Mouse (Mus musculus) embryonic facial prominence, embryonic 11.5 days (tissue): ENCODE results near the gene Pou3f1. TPM values are rescaled to one million over a fixed set of nuclear protein-coding genes. Genes with fewer than 3 reads are reported as not detected.

ENCODE experiments used
- ATAC-seq: fragments of 200-750 bp; cut with Nextera tagmentation; replicated peaks from 2 replicates; pipeline ENCODE4 v1.8.0; 2017; ENCODE audit warnings: low read depth; ENCODE audit not compliant: insufficient number of reproducible peaks, low FRiP score, low TSS enrichment
- DNase-seq: peaks from one replicate; pipeline ENCODE4 v3.0.0-alpha.2; 2015; ENCODE audit warnings: low spot score
- H3K27ac ChIP-seq: fragments of 300-500 bp; sonication (generic); replicated peaks from 2 replicates; pipeline ENCODE4 v1.5.1; 2014; ENCODE audit warnings: mild to moderate bottlenecking, low read depth, low read length, control low read depth
- H3K27me3 ChIP-seq: fragments of 300-500 bp; sonication (generic); 2 replicates; pipeline ENCODE4 v1.6.1; 2014; ENCODE audit warnings: mild to moderate bottlenecking, low read length, moderate library complexity, mixed read lengths; ENCODE audit not compliant: control insufficient read depth, insufficient read depth
- H3K36me3 ChIP-seq: fragments of 300-500 bp; sonication (generic); replicated peaks from 2 replicates; pipeline ENCODE4 v1.6.1; 2014; ENCODE audit warnings: low read depth, mild to moderate bottlenecking, low read length, moderate library complexity, mixed read lengths; ENCODE audit not compliant: control insufficient read depth, insufficient read depth
- H3K4me1 ChIP-seq: fragments of 300-500 bp; sonication (generic); 2 replicates; pipeline ENCODE4 v1.6.1; 2014; ENCODE audit warnings: low read length, mixed read lengths; ENCODE audit not compliant: control insufficient read depth, insufficient read depth
- H3K4me2 ChIP-seq: fragments of 300-500 bp; sonication (generic); 2 replicates; pipeline ENCODE4 v1.6.1; 2014; ENCODE audit warnings: low read depth, mild to moderate bottlenecking, control low read depth, low read length, moderate library complexity
- H3K4me3 ChIP-seq: fragments of 300-500 bp; sonication (generic); 2 replicates; pipeline ENCODE4 v1.5.1; 2014; ENCODE audit warnings: low read depth, low read length, control low read depth
- H3K9ac ChIP-seq: fragments of 300-500 bp; sonication (generic); replicated peaks from 2 replicates; pipeline ENCODE4 v1.6.1; 2014; ENCODE audit warnings: mild to moderate bottlenecking, control low read depth, low read length
- H3K9me3 ChIP-seq: fragments of 300-500 bp; sonication (generic); replicated peaks from 2 replicates; pipeline ENCODE4 v1.6.1; 2016; ENCODE audit warnings: mild to moderate bottlenecking, low read length, inconsistent platforms, mixed read lengths; ENCODE audit not compliant: control insufficient read depth
- WGBS: fragments of 180-500 bp; shearing (Covaris S2); extraction: QIAGEN DNeasy Blood & Tissue Kit; methylation state at CpG from one replicate; pipeline ENCODE4 v1.1.7; 2014; 5-methylcytosine and 5-hydroxymethylcytosine counted together
- polyA plus RNA-seq: library from polyadenylated mRNA; unstranded; fragments of >200 nt; fragmentation: Nextera tagmentation; extraction: Ambion mirVana; gene quantifications from 2 replicates; pipeline ENCODE4 v1.2.1, GENCODE M21; 2014

The Pou3f1 gene
- polyA plus RNA-seq: 2.1 and 3.4 TPM in 2 replicates

GRCm38 (mm10) chr4:124656518-124656853 is at the start of gene Pou3f1:
TSS of gene Pou3f1 (plus strand) at chr4:124656807.
- H3K27me3 ChIP-seq: peaks cover 51% of the 10 kb centered on the region
- H3K4me3 ChIP-seq: peak within 1 kb of the TSS; percentile 60
- ATAC-seq (peak; percentile 5; the same call in 1 of the 2 replicates), DNase-seq (peak; percentile 18)
- H3K9me3 ChIP-seq: no peaks in the 10 kb centered on the region
- H3K36me3 ChIP-seq: no peaks in the 10 kb centered on the region
- H3K4me1 ChIP-seq: no peaks in the 10 kb centered on the region; the same call in 1 of the 2 replicates
- H3K4me2 ChIP-seq: peak within 1 kb of the TSS; percentile 99
- whole genome bisulfite sequencing: under 1% methylated on average over 15 of the region's 15 CpGs
- H3K9ac ChIP-seq: peak within 1 kb of the TSS; percentile 53
- no peak within 1 kb of the TSS for H3K27ac ChIP-seq

GRCm38 (mm10) chr4:124607166-124607565 is 49.4 kb upstream of the Pou3f1 start:
- no peaks in the 10 kb centered on the region for H3K4me1 ChIP-seq
- WGBS: 64% methylated on average over 8 of the region's 8 CpGs
- DNase-seq (no peak), ATAC-seq (no peak)
- H3K4me2 ChIP-seq: no peak overlapping the region
- H3K27ac ChIP-seq: no peak overlapping the region
- H3K9ac ChIP-seq: no peak overlapping the region
- H3K9me3 ChIP-seq: no peaks in the 10 kb centered on the region
- H3K27me3 ChIP-seq: 0 out of 2 replicates have a peak, but pooled peaks cover 2% of the 10 kb centered on the region
- no peaks in the 10 kb centered on the region for H3K36me3 ChIP-seq
- H3K4me3 ChIP-seq: no peak overlapping the region

- no peaks in the 10 kb centered on the region for H3K9me3 ChIP-seq
- no peak overlapping the region for H3K9ac ChIP-seq
- WGBS: 74% methylated on average over 2 of the region's 2 CpGs
- H3K4me1 ChIP-seq: no peaks in the 10 kb centered on the region
- H3K36me3 ChIP-seq: no peaks in the 10 kb centered on the region
- no peak overlapping the region for H3K4me3 ChIP-seq
- DNase-seq (no peak), ATAC-seq (no peak)
- no peak overlapping the region for H3K27ac ChIP-seq
- H3K4me2 ChIP-seq: no peak overlapping the region
- no peaks in the 10 kb centered on the region for H3K27me3 ChIP-seq
Observed at GRCm38 (mm10) chr4:124610066-124610465, 46.5 kb upstream of the Pou3f1 start.

GRCm38 (mm10) chr4:124610703-124611102 is 45.9 kb upstream of the Pou3f1 start, which contains the start of gene 3100002H09Rik:
TSS of gene 3100002H09Rik (minus strand) at chr4:124610803.
- H3K4me3 ChIP-seq: no peak within 1 kb of the TSS
- no peaks in the 10 kb centered on the region for H3K4me1 ChIP-seq
- H3K27me3 ChIP-seq: no peaks in the 10 kb centered on the region
- no peaks in the 10 kb centered on the region for H3K9me3 ChIP-seq
- ATAC-seq: no peak
- H3K4me2 ChIP-seq: no peak within 1 kb of the TSS
- 72% methylated on average over 2 of the region's 2 CpGs for WGBS
- H3K9ac ChIP-seq: no peak within 1 kb of the TSS
- no peak for DNase-seq
- no peaks in the 10 kb centered on the region for H3K36me3 ChIP-seq
- H3K27ac ChIP-seq: no peak within 1 kb of the TSS

- no peak overlapping the region for H3K4me2 ChIP-seq
- no peaks in the 10 kb centered on the region for H3K9me3 ChIP-seq
- H3K4me1 ChIP-seq: no peaks in the 10 kb centered on the region
- H3K27ac ChIP-seq: no peak overlapping the region
- 60% methylated on average over 4 of the region's 4 CpGs for WGBS
- DNase-seq (no peak), ATAC-seq (no peak)
- no peak overlapping the region for H3K9ac ChIP-seq
- no peaks in the 10 kb centered on the region for H3K27me3 ChIP-seq
- no peaks in the 10 kb centered on the region for H3K36me3 ChIP-seq
- no peak overlapping the region for H3K4me3 ChIP-seq
Observed at GRCm38 (mm10) chr4:124611768-124612167, 44.8 kb upstream of the Pou3f1 start.

- no peaks in the 10 kb centered on the region for H3K36me3 ChIP-seq
- H3K4me3 ChIP-seq: no peak overlapping the region
- H3K9ac ChIP-seq: no peak overlapping the region
- DNase-seq (peak; percentile 38), ATAC-seq (peak; percentile 51; the same call in 1 of the 2 replicates)
- no peaks in the 10 kb centered on the region for H3K4me1 ChIP-seq
- no peaks in the 10 kb centered on the region for H3K9me3 ChIP-seq
- no peaks in the 10 kb centered on the region for H3K27me3 ChIP-seq
- no peak overlapping the region for H3K27ac ChIP-seq
- no peak overlapping the region for H3K4me2 ChIP-seq
- WGBS: 0% methylated on average over 1 of the region's 1 CpGs
Observed at GRCm38 (mm10) chr4:124614189-124614588, 42.4 kb upstream of the Pou3f1 start.

GRCm38 (mm10) chr4:124615406-124615960 is 41.1 kb upstream of the Pou3f1 start:
- no peak for DNase-seq
- Histone ChIP-seq H3K36me3 (no peaks in the 10 kb centered on the region), H3K9me3 (no peaks in the 10 kb centered on the region), H3K27ac (no peak overlapping the region), H3K4me2 (no peak overlapping the region), H3K9ac (no peak overlapping the region), H3K4me3 (no peak overlapping the region), H3K4me1 (no peaks in the 10 kb centered on the region), H3K27me3 (no peaks in the 10 kb centered on the region)
- 50% methylated on average over 14 of the region's 14 CpGs for WGBS
- ATAC-seq: no peak

GRCm38 (mm10) chr4:124615986-124616385 is 40.6 kb upstream of the Pou3f1 start:
- WGBS: 57% methylated on average over 9 of the region's 9 CpGs

More at GRCm38 (mm10) chr4:124615986-124616385, 40.6 kb upstream of the Pou3f1 start:
- no peaks in the 10 kb centered on the region for H3K4me1 ChIP-seq
- no peak overlapping the region for H3K9ac ChIP-seq
- no peaks in the 10 kb centered on the region for H3K36me3 ChIP-seq
- no peaks in the 10 kb centered on the region for H3K27me3 ChIP-seq
- ATAC-seq (no peak), DNase-seq (no peak)
- no peak overlapping the region for H3K4me2 ChIP-seq
- H3K27ac ChIP-seq: no peak overlapping the region
- H3K9me3 ChIP-seq: no peaks in the 10 kb centered on the region
- H3K4me3 ChIP-seq: no peak overlapping the region
